Mouse (Mus musculus) lung, adult 2 months (tissue): ENCODE data around the gene S100a9.

Experiments
- CTCF ChIP-seq: fragments of 200-500 bp; IDR thresholded peaks from 2 replicates; pipeline ENCODE4 v1.5.1; 2011; ENCODE audit warnings: mild to moderate bottlenecking, low read length, control low read depth; ENCODE audit not compliant: insufficient read depth
- POLR2A ChIP-seq: fragments of 200-500 bp; IDR thresholded peaks from 2 replicates; pipeline ENCODE4 v1.6.1; 2011; ENCODE audit warnings: low read depth, mild to moderate bottlenecking, control low read depth, low read length, borderline replicate concordance; ENCODE audit errors: extremely low read depth

DNA sequence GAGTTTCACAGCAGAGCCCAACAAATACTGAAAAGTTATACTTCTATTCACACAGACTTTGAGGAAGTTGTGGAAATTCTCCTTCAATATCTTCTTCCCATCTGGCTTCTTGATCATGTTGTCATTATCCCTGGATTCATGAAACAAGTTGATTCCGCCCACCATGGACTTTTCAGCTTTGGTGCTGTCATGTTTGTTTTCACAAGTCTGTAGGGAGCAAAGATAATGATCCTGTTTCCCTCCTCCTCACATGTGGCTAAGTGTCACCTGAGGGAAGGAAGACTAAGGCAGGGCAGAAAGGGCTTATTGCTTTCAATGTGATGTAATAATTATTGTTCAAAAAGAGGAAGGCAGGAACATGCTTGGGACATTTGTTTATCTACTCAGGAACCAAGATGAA is 48.2 kb downstream of the S100a9 start:
- TF ChIP-seq CTCF (no peak), POLR2A (no peak)
